Mouse (Mus musculus): ENCODE measurements at regions not wholly inside any gene's neighbourhood (a gene's known extent, or its start where the extent isn't known, plus 50 kb on each side); places are given as distances from the start of the nearest gene placed in this dataset.

GRCm38 (mm10) chr12:110377306-110377705 is 69.6 kb upstream of the Ppp2r5c start:
- TF ChIP-seq POLR2A (IDR thresholded peaks at IDR 0.05; ENCODE audit: control insufficient read depth, low read depth, low read length) (no peak), CTCF (IDR thresholded peaks at IDR 0.05; ENCODE audit: control insufficient read depth, insufficient read depth, insufficient replicate concordance, low read depth, low read length) (no peak)
